Mouse (Mus musculus): ENCODE data around the gene Fbxw9. TPM values are rescaled to one million over a fixed set of nuclear protein-coding genes. Genes with fewer than 3 reads are reported as not detected.
A peak's percentile ranks its signal among the peaks of the same experiment; 100 is the strongest.

Gene Fbxw9
- polyA plus RNA-seq, 1 experiment from 2014 or later = 23.1 TPM

DNA sequence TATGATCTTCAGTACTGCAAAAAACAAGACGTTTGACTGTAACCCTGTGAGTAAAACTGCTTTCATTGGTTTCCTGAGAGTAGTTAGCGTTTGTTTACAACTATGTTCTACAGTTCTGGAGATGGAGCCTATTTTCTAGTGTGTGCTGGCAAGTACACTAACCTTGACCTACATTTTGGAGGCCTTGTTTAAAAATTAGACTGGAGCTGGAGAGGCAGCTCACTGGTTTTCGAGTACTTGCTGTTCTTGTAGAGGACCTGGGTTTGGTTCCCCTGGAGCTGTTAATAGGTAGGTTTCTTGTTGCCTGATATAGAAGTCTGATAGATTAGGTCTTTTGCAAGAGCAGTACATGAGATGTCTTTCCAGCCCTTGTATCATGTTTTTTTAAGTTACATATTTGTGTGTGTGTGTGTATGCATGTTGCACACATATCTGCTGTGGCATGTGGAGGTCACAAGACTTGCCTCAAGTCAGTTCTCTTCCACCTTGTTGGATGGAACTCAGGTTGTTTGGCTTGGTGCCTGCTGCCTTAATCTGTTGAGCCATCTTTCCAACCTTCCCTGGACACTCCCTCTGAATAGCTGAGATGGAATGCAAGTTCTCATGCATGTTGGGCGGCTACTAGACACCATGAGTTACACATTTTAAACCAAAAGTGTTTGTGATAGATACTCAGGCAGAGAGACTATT is 27.1 kb upstream of the Fbxw9 start:
- TF ChIP-seq CTCF (IDR thresholded peaks at IDR 0.05; ENCODE audit: low read depth) = no peak
- H3K27me3 ChIP-seq (ENCODE audit: insufficient read depth, low read length) = no peaks in the 10 kb centered on the region
- H3K4me1 ChIP-seq (ENCODE audit: insufficient read depth) = peaks cover 20% of the 10 kb centered on the region
- no peak overlapping the region for H3K4me2 ChIP-seq
- ATAC-seq (ENCODE audit: insufficient read depth) = no peak
- peaks cover 48% of the 10 kb centered on the region for H3K36me3 ChIP-seq (ENCODE audit: insufficient read depth)
- H3K4me3 ChIP-seq (ENCODE audit: low read depth, low read length) = no peak overlapping the region
- DNase-seq = no peak
- 78% methylated on average over 4 of the region's 4 CpGs for WGBS
- no peaks in the 10 kb centered on the region for H3K9me3 ChIP-seq (ENCODE audit: low read depth, low read length)
- H3K27ac ChIP-seq (ENCODE audit: low read depth) = no peak overlapping the region
- H3K9ac ChIP-seq = no peak overlapping the region

- TF ChIP-seq CTCF (IDR thresholded peaks at IDR 0.05; ENCODE audit: low read depth) = no peak
- DNase-seq = no peak
- no peak overlapping the region for H3K4me3 ChIP-seq (ENCODE audit: low read depth, low read length)
- no peak for ATAC-seq (ENCODE audit: insufficient read depth)
- 56% methylated on average over 1 of the region's 1 CpGs for WGBS
- H3K9me3 ChIP-seq (ENCODE audit: low read depth, low read length) = no peaks in the 10 kb centered on the region
- H3K36me3 ChIP-seq (ENCODE audit: insufficient read depth) = peaks cover 47% of the 10 kb centered on the region
- H3K9ac ChIP-seq = no peak overlapping the region
- peaks cover 16% of the 10 kb centered on the region; the same call in 1 of the 2 replicates for H3K4me1 ChIP-seq (ENCODE audit: insufficient read depth)
- H3K27ac ChIP-seq (ENCODE audit: low read depth) = no peak overlapping the region
- no peak overlapping the region; the same call in 1 of the 2 replicates for H3K4me2 ChIP-seq
- no peaks in the 10 kb centered on the region for H3K27me3 ChIP-seq (ENCODE audit: insufficient read depth, low read length)
Measured at GRCm38 (mm10) chr8:85033867-85034266, 26.0 kb upstream of the Fbxw9 start.

GRCm38 (mm10) chr8:85034764-85035163 is 25.1 kb upstream of the Fbxw9 start:
- no peak for TF ChIP-seq CTCF (IDR thresholded peaks at IDR 0.05; ENCODE audit: low read depth)
- under 1% methylated on average over 13 of the region's 13 CpGs for whole genome bisulfite sequencing
- 0 out of 2 replicates have a peak, but pooled peaks cover 16% of the 10 kb centered on the region for H3K4me1 ChIP-seq (ENCODE audit: insufficient read depth)
- H3K36me3 ChIP-seq (ENCODE audit: insufficient read depth) = peaks cover 42% of the 10 kb centered on the region
- peak; percentile 95 for DNase-seq
- H3K4me3 ChIP-seq (ENCODE audit: low read depth, low read length) = peak overlapping the region; percentile 83
- H3K4me2 ChIP-seq = peak overlapping the region; percentile 93
- peak overlapping the region; percentile 90 for H3K9ac ChIP-seq
- peak overlapping the region; percentile 100; the same call in 1 of the 2 replicates for H3K27ac ChIP-seq (ENCODE audit: low read depth)
- no peaks in the 10 kb centered on the region for H3K9me3 ChIP-seq (ENCODE audit: low read depth, low read length)
- H3K27me3 ChIP-seq (ENCODE audit: insufficient read depth, low read length) = no peaks in the 10 kb centered on the region
- ATAC-seq (ENCODE audit: insufficient read depth) = no peak

- Histone ChIP-seq H3K27ac (ENCODE audit: low read depth) (peak overlapping the region; percentile 100), H3K4me3 (ENCODE audit: low read depth, low read length) (peak overlapping the region; percentile 83), H3K4me1 (ENCODE audit: insufficient read depth) (0 out of 2 replicates have a peak, but pooled peaks cover 16% of the 10 kb centered on the region), H3K36me3 (ENCODE audit: insufficient read depth) (peaks cover 42% of the 10 kb centered on the region), H3K27me3 (ENCODE audit: insufficient read depth, low read length) (no peaks in the 10 kb centered on the region), H3K9me3 (ENCODE audit: low read depth, low read length) (no peaks in the 10 kb centered on the region), H3K9ac (peak overlapping the region; percentile 90), H3K4me2 (peak overlapping the region; percentile 93)
- DNase-seq (no peak), ATAC-seq (ENCODE audit: insufficient read depth) (no peak)
- 4% methylated on average over 12 of the region's 12 CpGs for WGBS
- TF ChIP-seq CTCF (IDR thresholded peaks at IDR 0.05; ENCODE audit: low read depth) = no peak
Measured at GRCm38 (mm10) chr8:85035165-85035727, 24.6 kb upstream of the Fbxw9 start.

DNA sequence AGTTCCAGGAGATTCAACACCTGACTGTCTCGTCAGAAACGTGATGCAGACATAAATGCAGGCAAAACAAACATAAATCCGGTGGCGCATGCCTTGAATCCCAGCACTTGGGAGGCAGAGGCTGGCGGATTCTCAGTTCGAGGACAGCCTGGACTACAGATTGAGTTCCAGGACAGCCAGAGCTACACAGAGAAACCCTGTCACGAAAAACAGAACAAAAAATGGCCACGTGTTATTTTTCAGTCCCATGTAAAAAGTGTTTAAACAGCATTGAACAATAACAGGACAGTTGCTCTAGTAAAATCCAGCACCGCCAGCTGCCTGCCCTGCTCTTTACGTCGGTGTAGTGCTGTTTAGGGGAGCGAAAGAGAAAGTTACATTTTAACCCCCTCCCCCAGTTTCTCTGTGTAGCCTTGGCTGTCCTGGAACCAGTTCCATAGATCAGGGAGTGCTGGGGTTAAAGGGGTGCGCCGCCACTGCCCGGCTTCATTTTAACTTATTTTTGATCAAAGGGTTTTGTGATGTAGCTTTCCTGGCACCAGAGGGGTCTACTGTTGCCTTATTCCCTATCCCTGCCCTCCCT is 24.0 kb upstream of the Fbxw9 start:
- ATAC-seq (ENCODE audit: insufficient read depth) (peak; percentile 9), DNase-seq (peak; percentile 55)
- TF ChIP-seq CTCF (IDR thresholded peaks at IDR 0.05; ENCODE audit: low read depth) = no peak
- Histone ChIP-seq H3K36me3 (ENCODE audit: insufficient read depth) (peaks cover 43% of the 10 kb centered on the region), H3K4me2 (peak overlapping the region; percentile 93), H3K9me3 (ENCODE audit: low read depth, low read length) (no peaks in the 10 kb centered on the region), H3K4me3 (ENCODE audit: low read depth, low read length) (peak overlapping the region; percentile 83), H3K27ac (ENCODE audit: low read depth) (peak overlapping the region; percentile 100), H3K9ac (peak overlapping the region; percentile 90), H3K27me3 (ENCODE audit: insufficient read depth, low read length) (no peaks in the 10 kb centered on the region), H3K4me1 (ENCODE audit: insufficient read depth) (0 out of 2 replicates have a peak, but pooled peaks cover 16% of the 10 kb centered on the region)
- WGBS = under 1% methylated on average over 15 of the region's 15 CpGs

DNA sequence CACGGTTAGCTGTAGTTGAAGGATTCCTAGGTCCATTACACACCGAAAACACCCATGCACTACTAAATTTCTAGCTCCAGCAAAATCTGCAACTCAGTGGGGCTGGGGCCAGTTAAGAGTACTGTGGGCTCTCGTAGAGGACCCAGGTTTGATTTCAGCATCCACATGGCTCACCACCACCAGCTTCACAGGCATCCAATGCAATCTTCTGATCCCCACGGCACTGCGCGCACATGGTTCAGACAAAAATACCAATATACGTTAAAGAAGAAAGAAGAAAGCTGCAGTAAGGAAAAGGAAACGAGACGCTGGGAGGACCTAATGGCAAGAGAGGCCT is 23.5 kb upstream of the Fbxw9 start:
- H3K4me1 ChIP-seq (ENCODE audit: insufficient read depth) = 0 out of 2 replicates have a peak, but pooled peaks cover 16% of the 10 kb centered on the region
- peak overlapping the region; percentile 100 for H3K27ac ChIP-seq (ENCODE audit: low read depth)
- peak overlapping the region; percentile 90 for H3K9ac ChIP-seq
- peak overlapping the region; percentile 83 for H3K4me3 ChIP-seq (ENCODE audit: low read depth, low read length)
- peak; percentile 22 for ATAC-seq (ENCODE audit: insufficient read depth)
- no peaks in the 10 kb centered on the region for H3K9me3 ChIP-seq (ENCODE audit: low read depth, low read length)
- H3K4me2 ChIP-seq = peak overlapping the region; percentile 93
- no peaks in the 10 kb centered on the region for H3K27me3 ChIP-seq (ENCODE audit: insufficient read depth, low read length)
- under 1% methylated on average over 9 of the region's 9 CpGs for WGBS
- no peak for TF ChIP-seq CTCF (IDR thresholded peaks at IDR 0.05; ENCODE audit: low read depth)
- H3K36me3 ChIP-seq (ENCODE audit: insufficient read depth) = peaks cover 44% of the 10 kb centered on the region
- no peak for DNase-seq

All from lung, embryonic 14.5 days (tissue).